Mouse (Mus musculus) ES-E14 (cell line): ENCODE measurements around the gene Tedc1.

Experiments used
- MAFK ChIP-seq: IDR thresholded peaks from 2 replicates; pipeline ENCODE4 v1.6.1; 2014; ENCODE audit warnings: mild to moderate bottlenecking, low read depth, low read length, inconsistent platforms; ENCODE audit not compliant: insufficient read depth
- ZNF384 ChIP-seq: IDR thresholded peaks from 2 replicates; pipeline ENCODE4 v1.6.1; 2012; ENCODE audit warnings: low read depth, low read length, inconsistent platforms

- TF ChIP-seq MAFK (no peak), ZNF384 (no peak)
Measured at GRCm38 (mm10) chr12:113151046-113151445, 5.2 kb upstream of the Tedc1 start.
